Mouse (Mus musculus) left cerebral cortex, postnatal 4 days (tissue): ENCODE results near the gene Cdk5r2. TPM values are rescaled to one million over a fixed set of nuclear protein-coding genes. Genes with fewer than 3 reads are reported as not detected.

Source experiments
- DNase-seq: peaks from one replicate; pipeline ENCODE4 v3.0.0-alpha.2; 2022
- intact Hi-C: fragments of 180-260 bp; cut with DNase I; formaldehyde crosslinking; loops from one replicate; pipeline ENCODE4 v1.15.1; 2025
- total RNA-seq, 2 experiments: library from RNA; stranded (reverse); gene quantifications; 2 replicates each; pipeline ENCODE4 v1.2.3; 2021

Cdk5r2 gene
- total RNA-seq, 2 experiments from 2014 or later, result 227 to 230 TPM

DNA sequence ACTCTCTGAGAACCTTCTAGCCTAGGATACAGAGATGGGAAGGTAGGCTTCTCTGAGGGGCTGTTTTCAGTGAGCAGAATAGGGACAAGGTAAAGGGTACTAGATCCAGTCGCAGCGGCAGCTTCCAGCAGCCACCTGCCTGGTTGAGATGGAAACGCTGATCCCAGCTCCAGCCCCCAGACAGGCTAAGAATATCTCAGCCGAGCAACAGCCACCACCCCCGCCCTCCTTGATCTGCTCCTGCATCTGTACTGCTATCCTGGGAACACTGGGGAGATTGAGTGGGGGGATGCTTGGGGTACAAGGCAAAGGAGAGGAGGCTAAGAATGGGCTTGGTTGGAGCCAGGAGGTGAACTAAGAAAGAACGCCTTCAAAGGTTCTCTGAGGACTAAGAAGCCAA, 4.5 kb upstream of the Cdk5r2 start:
- intact Hi-C loops, result no loop called here
- DNase-seq, result no peak

DNA sequence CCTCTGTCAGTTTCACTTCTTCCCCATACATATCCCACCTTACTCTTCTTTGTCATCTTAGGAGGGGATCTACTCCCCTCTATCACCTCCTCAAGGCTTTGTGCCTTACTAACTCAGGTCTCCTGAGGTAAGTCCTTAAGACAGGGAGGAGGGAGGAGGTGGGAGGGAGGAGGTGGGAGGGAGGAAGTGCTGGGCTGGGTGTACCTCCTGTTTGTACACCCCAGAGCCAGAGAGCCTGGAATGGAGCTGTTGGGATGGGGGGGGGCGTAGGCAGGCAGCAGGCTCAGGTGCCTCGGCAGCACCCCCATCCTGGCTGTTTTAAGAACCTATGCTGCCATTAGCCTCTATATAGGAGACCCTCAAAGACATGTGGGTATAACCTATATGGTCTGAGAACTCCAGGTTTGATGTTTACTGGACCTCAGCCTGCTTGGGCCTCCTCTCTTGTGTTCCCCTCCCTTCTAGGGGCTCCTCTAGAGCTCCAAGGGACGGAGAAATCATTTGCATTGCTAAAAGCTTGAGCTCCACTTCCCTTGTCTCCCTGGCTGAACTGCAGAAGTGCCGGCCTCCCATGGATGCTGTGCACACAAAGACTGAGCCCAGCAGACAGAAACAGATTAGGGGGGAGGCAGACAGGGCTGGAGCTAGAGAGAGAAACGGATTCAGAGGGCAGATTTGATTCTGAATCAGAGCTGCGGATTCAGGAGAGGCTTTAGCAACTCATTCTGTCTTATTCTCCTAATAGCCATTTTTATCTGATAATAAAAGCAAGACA, 3.5 kb upstream of the Cdk5r2 start:
- intact Hi-C loops, result no loop called here
- DNase-seq, result no peak

DNA sequence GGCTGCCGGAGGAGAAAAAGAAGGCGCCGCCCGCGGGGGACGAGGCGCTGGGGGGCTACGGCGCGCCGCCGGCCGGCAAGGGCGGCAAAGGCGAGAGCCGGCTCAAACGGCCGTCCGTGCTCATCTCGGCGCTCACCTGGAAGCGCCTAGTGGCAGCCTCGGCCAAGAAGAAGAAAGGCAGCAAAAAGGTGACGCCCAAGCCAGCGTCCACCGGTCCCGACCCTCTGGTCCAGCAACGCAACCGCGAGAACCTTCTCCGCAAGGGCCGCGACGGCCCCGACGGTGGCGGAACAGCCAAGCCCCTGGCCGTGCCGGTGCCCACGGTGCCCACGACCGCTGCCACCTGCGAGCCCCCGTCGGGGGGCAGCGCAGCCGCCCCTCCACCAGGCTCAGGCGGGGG, 422 bp downstream of the Cdk5r2 start:
- DNase-seq, result no peak
- intact Hi-C loops, result loop anchor here (5.0 kb wide), 1 partner anchor 48 kb away; no protein-coding TSS in a partner anchor

DNA sequence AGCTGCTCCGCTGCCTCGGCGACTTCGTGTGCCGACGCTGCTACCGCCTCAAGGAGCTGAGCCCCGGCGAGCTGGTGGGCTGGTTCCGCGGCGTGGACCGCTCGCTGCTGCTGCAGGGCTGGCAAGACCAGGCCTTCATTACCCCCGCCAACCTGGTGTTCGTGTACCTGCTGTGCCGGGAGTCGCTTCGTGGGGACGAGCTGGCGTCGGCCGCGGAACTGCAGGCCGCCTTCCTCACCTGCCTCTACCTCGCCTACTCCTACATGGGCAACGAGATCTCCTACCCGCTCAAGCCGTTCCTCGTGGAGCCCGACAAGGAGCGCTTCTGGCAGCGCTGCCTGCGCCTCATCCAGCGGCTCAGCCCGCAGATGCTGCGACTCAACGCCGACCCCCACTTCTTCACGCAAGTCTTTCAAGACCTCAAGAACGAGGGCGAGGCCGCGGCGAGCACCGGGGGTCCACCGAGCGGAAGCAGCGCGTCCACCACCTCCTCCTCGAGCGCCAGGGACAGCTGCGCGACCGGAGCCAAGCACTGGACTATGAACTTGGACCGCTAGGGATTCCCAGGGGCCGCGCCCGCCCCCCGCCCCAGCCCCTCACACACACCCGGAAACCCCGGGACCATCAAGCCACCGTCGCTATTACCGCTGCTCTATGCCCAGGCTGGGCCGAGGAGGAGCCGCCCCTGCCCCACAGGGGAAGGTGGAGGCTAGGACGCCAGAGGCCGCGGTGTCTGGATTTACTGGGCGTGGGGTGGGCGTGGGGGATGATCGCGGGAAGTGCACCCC, 1.1 kb downstream of the Cdk5r2 start:
- intact Hi-C loops, result loop anchor here (5.0 kb wide), 1 partner anchor 49 kb away; no protein-coding TSS in a partner anchor
- DNase-seq, result peak; percentile 17

DNA sequence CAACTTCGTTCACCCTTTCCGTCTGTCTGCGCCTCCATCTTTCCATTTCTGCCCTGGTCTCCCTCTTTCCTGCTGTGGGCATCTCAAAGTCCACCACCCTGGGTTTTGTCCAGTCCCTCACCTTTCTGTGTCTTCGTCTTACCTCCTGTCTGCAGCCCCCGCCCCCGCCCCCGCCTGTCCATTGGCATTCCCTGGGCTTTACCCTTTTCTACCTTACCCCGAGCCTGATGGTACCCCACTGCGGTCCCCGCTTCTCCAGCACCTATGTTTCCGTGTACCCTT, 1.6 kb downstream of the Cdk5r2 start:
- DNase-seq, result no peak

DNA sequence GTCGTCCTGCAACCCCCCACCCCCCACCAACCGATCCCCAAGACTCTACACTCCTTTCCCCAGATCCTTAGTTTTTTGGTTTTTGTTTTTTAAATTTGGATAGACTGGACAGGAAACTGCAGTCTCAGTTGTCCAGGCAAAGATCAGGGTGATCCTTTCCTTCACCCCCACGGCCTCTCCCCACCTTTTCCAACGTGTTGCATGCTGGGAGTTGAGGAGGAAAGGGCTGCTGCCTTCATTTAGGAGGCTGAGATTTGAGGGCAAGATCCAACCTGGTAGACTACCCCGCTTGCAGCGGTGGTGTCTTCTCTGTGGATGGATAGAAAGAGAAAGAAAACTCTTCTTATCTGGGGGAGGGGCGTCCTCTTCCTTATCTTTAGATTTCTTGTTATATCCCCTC, 2.1 kb downstream of the Cdk5r2 start:
- intact Hi-C loops, result loop anchor here (5.0 kb wide), 1 partner anchor 49 kb away; no protein-coding TSS in a partner anchor

More for the DNA sequence above, 1.6 kb downstream of the Cdk5r2 start:
- intact Hi-C loops, result loop anchor here (5.0 kb wide), 1 partner anchor 49 kb away; no protein-coding TSS in a partner anchor

DNA sequence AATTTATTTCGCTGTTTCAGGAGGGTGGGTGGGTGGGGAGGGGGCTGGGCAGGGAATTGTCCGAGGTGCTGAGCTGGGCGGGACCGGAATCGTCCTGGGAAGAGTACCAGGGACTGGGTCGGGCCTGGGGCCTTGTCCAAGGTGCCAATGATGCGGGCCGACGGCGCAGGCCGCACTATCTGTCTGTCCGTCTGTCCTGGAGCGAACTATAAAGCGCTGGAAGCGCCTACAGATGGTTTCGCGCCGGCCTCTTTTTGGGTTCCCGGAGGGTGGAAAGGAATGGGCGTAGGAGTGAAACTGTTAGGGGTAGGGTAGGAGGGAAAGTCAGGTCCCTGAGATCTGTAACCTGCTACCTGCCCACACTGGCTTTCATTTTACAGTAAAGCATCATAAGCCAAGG, 2.5 kb downstream of the Cdk5r2 start:
- intact Hi-C loops, result loop anchor here (5.0 kb wide), 1 partner anchor 50 kb away; no protein-coding TSS in a partner anchor
- no peak for DNase-seq

More for the DNA sequence above, 2.1 kb downstream of the Cdk5r2 start:
- DNase-seq, result no peak

DNA sequence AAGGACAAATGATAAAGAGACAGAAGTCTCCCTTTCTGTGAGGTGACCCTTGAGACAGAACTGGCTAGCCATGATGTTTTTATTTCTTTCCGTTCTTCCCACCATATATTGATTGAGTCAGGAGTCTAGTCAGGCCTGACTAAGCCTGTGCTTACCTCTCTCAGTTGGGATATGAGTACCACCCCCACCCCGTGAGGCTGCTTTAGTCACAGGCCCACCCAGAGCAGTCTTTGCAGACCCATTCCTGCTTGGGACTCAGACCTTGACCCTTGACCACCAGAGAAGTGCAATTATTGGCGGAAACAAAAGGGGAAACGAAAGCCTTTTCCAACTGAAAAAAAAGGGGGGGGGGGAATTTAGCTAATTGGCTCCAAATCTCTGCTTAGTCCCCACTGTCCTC, 2.9 kb downstream of the Cdk5r2 start:
- DNase-seq, result no peak

DNA sequence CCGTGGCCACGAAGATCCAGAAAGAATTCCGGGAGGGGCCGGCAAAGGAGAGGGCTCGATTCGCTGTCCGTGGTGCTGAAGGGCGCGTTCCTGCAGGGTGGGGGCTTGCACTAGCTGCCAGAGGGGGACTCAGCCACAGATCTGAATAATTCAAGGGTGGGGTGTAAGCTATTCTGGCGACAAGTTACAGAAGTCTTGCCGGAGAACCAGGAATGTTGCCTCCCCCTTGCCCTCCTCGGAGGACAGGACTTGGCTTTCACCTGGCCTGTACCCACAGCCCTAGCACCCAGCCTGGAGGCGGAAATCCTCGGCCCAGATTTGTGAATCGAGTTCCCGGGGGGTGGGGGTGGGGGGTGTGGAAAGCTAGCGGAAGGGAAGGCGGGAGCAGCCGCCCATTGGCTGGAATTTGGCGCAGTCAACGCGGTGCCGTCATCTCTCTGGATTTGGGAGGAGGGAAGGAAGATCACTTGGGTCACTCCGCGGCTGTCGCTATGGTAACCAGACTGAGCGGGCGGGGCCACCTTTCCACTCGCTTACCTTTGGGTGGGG, 3.5 kb downstream of the Cdk5r2 start:
- intact Hi-C loops, result loop anchor here (5.0 kb wide), 1 partner anchor 51 kb away; no protein-coding TSS in a partner anchor
- DNase-seq, result peak; percentile 93

More for the DNA sequence above, 2.9 kb downstream of the Cdk5r2 start:
- intact Hi-C loops, result loop anchor here (5.0 kb wide), 1 partner anchor 50 kb away; no protein-coding TSS in a partner anchor

DNA sequence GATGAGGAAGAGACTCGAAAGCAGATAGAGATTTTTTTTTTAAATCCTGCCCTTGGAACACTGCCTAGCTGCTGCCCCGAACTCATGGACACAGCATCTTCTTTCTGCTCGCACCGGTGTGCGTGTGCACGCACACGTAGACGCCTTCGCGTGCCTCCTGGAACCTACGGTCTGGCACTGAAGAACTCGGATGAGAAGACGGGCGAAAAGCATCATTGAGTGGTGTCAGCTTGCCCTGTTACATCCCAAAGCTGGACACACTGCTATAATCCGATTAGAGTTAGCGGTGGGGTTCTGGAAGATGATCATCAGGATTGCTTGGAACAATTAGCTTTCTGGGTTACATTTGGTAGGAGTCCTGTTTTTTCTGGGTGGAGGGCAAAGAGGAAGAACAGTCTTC, 4.1 kb downstream of the Cdk5r2 start:
- peak; percentile 17 for DNase-seq
- intact Hi-C loops, result loop anchor here (5.0 kb wide), 1 partner anchor 52 kb away; no protein-coding TSS in a partner anchor

DNA sequence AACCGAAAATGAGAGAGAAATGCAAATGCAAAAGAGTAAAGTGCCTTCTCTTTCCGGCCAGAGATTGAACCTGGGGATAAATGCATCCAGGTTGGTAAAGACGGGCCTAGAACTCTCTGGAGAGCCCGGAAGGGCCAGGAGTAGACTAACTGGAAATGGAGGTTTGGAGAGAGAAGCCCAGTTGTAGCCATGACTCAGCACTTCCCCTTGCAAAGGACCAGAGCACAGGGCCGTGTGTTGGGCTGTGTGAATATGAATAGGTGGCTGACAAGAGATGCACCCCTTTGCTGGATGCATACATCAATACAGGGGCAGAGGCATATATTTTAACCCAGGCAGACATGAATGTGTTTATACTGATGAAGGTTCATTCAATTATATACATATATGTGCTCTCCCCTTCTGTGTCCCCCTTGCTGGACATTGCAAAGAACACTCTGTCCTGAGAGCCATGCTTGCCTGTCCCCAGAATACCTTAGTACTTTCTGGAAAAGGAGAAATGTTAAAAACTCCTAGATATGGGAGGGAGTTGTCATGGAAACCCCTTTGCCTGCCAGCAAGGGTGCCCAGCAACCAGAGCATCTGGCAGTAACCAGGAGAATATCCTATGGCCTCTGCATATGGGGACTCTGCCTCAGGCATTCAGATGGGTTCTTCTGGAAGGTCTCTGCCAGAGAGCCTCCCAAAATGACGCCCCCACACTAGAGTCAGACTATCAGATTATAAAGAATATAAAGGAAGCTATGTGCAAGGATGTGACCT, 4.7 kb downstream of the Cdk5r2 start:
- intact Hi-C loops, result loop anchor here (5.0 kb wide), 1 partner anchor 52 kb away; no protein-coding TSS in a partner anchor
- no peak for DNase-seq

DNA sequence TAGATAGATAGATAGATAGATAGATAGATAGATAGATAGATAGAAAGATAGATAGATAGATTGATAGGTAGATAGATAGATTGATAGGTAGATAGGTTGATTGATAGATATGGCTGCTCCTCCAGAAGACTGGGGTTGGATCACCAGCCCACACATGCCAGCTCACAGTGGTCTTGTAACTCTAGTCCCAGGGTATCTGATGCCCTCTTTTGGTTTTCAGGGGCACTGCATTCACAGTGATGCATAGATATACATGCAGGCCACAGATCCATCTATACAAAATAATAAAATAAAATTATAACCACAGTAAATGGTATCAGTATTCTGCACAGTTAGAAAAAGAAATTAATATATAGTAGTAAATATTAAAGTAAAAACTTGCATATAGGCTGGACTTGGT, 7.0 kb downstream of the Cdk5r2 start:
- intact Hi-C loops, result no loop called here
- no peak for DNase-seq

DNA sequence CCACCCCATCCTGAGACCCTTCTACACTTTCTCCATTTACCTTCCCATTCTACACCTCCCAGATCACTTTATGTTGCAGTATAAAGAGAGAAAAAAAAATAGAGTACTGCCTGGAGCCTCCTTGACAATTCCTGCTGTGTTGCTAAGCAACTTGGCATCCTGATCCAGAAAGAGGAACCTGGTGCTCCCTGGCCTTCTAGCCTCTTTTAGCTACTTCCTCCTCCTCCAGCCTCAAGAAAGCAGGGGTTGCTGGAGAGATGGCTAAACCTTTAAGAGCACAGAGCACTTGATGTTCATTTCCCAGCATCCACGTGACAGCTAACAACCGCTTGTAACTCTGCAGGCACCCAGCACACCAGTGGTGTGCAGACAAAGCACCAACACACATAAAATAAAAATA, 17.5 kb downstream of the Cdk5r2 start:
- intact Hi-C loops, result no loop called here
- DNase-seq, result no peak

DNA sequence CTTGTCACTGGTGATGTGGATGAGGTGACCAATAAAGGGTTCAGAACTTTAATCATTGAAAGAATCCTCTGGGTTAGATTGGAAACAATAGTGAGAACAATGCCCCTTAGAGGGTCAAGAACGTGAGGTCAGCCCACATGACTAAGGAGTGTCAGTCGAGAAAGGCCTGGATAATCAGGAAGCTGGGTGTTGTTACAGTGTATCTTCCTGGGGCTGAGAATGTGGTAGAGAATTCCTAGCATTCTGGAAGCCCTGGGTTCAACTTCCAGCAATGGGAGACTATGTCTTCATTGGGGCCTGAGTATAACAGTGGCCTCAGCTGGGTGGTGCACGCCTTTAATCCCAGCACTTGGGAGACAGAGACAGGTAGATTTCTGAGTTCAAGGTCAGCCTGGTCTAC, 22.5 kb downstream of the Cdk5r2 start:
- intact Hi-C loops, result no loop called here
- no peak for DNase-seq

DNA sequence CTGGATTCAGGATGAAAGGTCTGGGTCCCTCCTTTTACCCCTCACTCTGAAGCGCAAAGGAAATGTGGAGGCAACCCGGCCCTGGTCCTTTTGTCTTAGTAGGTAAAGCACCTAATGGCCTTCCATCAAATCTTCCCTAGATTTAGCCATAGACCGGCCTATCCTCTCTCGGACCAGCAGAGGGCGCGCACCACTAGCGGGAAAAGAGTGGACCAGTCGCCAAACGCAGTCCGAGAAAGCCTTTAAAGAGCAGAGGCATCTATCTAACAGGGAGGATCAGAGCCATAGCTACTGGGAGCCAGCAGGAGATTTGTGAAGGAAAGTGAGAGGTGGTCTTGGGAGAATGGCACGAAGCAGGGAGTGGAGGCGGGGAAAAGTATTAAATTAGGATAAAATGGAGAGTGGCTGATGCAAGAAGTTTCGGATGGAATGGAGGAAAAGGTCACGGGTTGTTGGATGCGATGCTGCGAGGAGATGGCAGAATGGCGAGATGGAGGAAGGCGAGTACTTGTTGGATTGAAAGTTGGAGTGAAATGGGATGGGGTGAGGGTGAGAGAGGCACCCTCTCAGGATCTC, 26.1 kb downstream of the Cdk5r2 start:
- intact Hi-C loops, result no loop called here
- DNase-seq, result peak; percentile 78

DNA sequence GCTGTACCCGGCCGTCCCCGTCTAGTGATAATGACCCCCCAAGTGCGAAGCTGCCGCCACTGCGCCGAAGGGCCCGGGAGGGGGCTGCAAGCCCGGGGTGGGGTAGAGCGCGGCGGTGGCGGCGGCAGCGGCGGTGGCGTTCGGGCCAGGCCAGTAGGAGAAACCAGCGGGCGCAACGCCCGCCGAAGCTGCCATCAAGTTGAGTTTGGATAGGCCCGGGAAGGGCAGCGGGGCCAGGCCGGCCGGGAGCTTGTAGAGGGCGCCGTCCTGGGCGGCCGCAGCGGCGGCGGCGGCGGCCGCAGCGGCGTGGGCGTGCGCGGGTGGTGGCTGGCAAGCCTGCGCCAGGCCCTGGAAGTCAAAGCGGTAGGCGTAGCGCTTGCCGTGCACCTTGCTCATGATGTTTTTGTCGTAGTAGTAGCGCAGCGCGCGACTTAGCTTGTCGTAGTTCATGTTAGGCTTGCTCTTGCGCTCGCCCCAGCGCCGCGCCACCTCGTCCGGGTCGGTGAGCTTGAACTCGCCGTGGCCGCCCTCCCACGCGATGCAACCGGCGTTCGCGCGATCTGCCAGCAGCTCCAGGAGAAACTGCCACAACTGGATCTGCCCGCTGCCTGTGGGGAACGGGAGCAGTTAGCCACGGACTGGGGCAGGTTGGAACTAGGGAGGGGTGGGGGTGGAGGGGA, 27.5 kb downstream of the Cdk5r2 start:
- DNase-seq, result no peak

DNA sequence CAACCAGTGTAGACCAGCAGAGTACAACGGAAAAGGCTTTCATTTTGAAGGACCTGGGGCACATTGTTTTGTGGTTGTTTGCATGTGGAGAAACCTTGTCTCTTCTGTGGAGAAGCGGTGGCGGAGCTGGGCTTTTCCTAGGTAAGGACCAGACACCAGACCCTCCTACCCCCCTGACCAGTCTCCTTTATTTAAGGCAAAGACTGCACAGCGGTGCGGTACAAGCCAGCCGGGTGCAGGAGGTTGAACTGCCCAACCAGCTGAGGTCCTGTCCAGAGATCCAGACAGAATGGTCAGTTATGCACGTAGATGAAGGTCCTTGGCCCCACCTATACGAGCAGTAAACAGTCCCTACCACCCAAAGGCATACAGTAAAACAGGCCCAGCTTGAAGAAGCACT, 28.1 kb downstream of the Cdk5r2 start:
- intact Hi-C loops, result no loop called here
- no peak for DNase-seq

More for the DNA sequence above, 27.5 kb downstream of the Cdk5r2 start:
- intact Hi-C loops, result no loop called here

DNA sequence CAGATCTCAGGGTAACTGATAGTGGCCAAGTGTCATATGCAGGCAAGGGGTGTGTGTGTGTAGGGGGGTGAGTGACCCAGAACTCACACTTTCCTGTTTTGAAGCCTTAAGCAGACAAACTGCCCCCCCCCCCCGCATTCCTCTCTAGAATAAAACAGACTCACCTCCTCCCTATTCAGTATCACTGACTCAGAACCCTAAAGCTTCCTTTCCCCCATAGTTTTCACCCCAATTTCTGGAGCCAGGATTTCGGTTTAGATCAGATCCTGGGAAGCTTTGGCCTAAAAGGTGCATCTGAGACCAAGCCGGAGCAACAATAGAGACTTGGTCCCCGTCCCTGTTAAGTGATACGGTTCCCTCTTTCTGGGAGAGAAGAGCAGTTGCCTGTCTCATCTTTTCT, 28.7 kb downstream of the Cdk5r2 start:
- DNase-seq, result no peak
- intact Hi-C loops, result no loop called here
